Mouse (Mus musculus) layer of hippocampus, postnatal 14 days (tissue): ENCODE results near the gene Smarcad1. TPM values are rescaled to one million over a fixed set of nuclear protein-coding genes. Genes with fewer than 3 reads are reported as not detected.

Experiments used
- total RNA-seq, 2 experiments: library from RNA; stranded (reverse); gene quantifications; 2 replicates each; pipeline ENCODE4 v1.2.3; 2021

The Smarcad1 gene
- total RNA-seq, 2 experiments from 2014 or later: 47.1 to 48.3 TPM

Other genes starting within 250 kb of the Smarcad1 start
- 1 to 10 TPM; 5.3 to 5.9 TPM for gene Hpgds, start 102.3 kb downstream of the Smarcad1 start, total RNA-seq